Comparison of ENCODE assay signal across 25 mouse cellular contexts in the genomic region with DNA sequence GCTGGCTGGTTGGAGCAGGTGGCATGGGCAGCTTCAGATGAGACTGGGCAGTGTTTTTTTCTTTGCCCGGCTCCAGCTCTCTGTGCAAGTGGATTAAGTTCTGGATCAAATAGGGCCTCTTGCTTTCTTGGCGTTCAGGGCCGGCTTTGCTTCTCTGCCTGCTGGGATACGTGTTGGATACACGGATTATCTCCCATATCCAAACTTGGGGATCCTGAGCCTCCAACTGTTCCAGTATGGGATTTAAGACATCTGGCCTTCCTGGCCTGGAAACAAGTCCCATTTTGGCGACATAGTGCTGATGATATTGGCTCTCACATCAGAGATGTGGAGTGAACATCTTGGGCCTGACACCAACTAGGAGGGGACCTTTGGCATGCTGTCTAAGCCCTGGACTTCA. TPM values are rescaled to one million over a fixed set of nuclear protein-coding genes. Genes with fewer than 3 reads are reported as not detected.
"Had no signal": no experiment of that assay in that cellular context is flagged by ENCODE, and none has a peak within 500 bp of the region (broad histone marks: within the 10 kb centered on the region; RNA-seq: fewer than 3 reads in every experiment).

No protein-coding gene starts in this region.

- H3K4me2 ChIP-seq: heart, embryonic 12.5 days; hindbrain, embryonic 13.5 days; hindbrain, embryonic 15.5 days; intestine, embryonic 15.5 days; limb, embryonic 13.5 days; liver, embryonic 11.5 days had no signal

- H3K9ac ChIP-seq: heart, embryonic 12.5 days; hindbrain, embryonic 13.5 days; hindbrain, embryonic 15.5 days; intestine, embryonic 15.5 days; limb, embryonic 13.5 days had no signal

- H3K27ac ChIP-seq: gastrocnemius, adult 2 months; heart, embryonic 10.5 days; hindbrain, embryonic 13.5 days; hindbrain, embryonic 15.5 days; intestine, embryonic 15.5 days; layer of hippocampus, adult 2 months; left cerebral cortex, adult 2 months; limb, embryonic 13.5 days had no signal

- ATAC-seq: inflammation-experienced regulatory T-cells, adult 6 months; intestine, embryonic 15.5 days; intestine, postnatal 0 days had no signal

- DNase-seq: gastrocnemius, adult 2 months; gastrocnemius, postnatal 10 days; gastrocnemius, postnatal 25 days; heart, adult 18-20 months; heart, postnatal 10 days; heart, postnatal 4 days; kidney, adult 18-20 months; kidney, adult 8-10 months; kidney, postnatal 10 days; kidney, postnatal 25 days; kidney, postnatal 4 days; liver had no signal

- H3K27me3 ChIP-seq: hindbrain, embryonic 15.5 days; intestine, embryonic 15.5 days had no signal

- H3K9me3 ChIP-seq: heart, embryonic 10.5 days; heart, embryonic 12.5 days; hindbrain, embryonic 13.5 days; hindbrain, embryonic 15.5 days; intestine, embryonic 15.5 days; limb, embryonic 13.5 days had no signal

- H3K4me1 ChIP-seq: heart, embryonic 10.5 days; heart, embryonic 12.5 days; intestine, embryonic 15.5 days had no signal

- H3K4me3 ChIP-seq: gastrocnemius, adult 2 months; heart, embryonic 10.5 days; heart, embryonic 12.5 days; hindbrain, embryonic 13.5 days; hindbrain, embryonic 15.5 days; intestine, embryonic 15.5 days; layer of hippocampus, adult 2 months; left cerebral cortex, adult 2 months; limb, embryonic 13.5 days had no signal

- H3K36me3 ChIP-seq: heart, embryonic 10.5 days; heart, embryonic 12.5 days; hindbrain, embryonic 13.5 days; hindbrain, embryonic 15.5 days; intestine, embryonic 15.5 days; limb, embryonic 13.5 days had no signal

RNA-seq across cellular contexts. Expression of a gene that starts 21.9 kb away (rescaled TPM):
- total RNA-seq: granulocyte monocyte progenitor cell, adult 5-6 weeks had no signal
- polyA plus RNA-seq: inflammation-experienced regulatory T-cells, adult 6 months; limb, embryonic 11.5 days had no signal
